Mouse (Mus musculus) midbrain, embryonic 10.5 days (tissue): Measurements from ENCODE around the gene Plcl1. TPM values are rescaled to one million over a fixed set of nuclear protein-coding genes. Genes with fewer than 3 reads are reported as not detected.
"Not testable (repeated sequence)": the region's sequence is repeated elsewhere in the genome, so short reads cannot be mapped to it uniquely, and the experiment has no call there.

Source experiments
- DNase-seq: peaks from one replicate; pipeline ENCODE4 v3.0.0-alpha.2; 2017; ENCODE audit warnings: low spot score
- H3K27ac ChIP-seq: fragments of 300-500 bp; sonication (generic); replicated peaks from 2 replicates; pipeline ENCODE4 v1.5.1; 2016; ENCODE audit warnings: mild to moderate bottlenecking
- H3K27me3 ChIP-seq: fragments of 300-500 bp; sonication (generic); 2 replicates; pipeline ENCODE4 v1.6.1; 2016; ENCODE audit warnings: low read depth, mild to moderate bottlenecking; ENCODE audit not compliant: poor library complexity, severe bottlenecking
- H3K36me3 ChIP-seq: fragments of 300-500 bp; sonication (generic); 2 replicates; pipeline ENCODE4 v1.6.1; 2016; ENCODE audit warnings: mild to moderate bottlenecking, moderate library complexity
- H3K4me1 ChIP-seq: fragments of 300-500 bp; sonication (generic); 2 replicates; pipeline ENCODE4 v1.6.1; 2016
- H3K4me3 ChIP-seq: fragments of 300-500 bp; sonication (generic); 2 replicates; pipeline ENCODE4 v1.5.1; 2016; ENCODE audit warnings: mild to moderate bottlenecking, moderate library complexity
- H3K9me3 ChIP-seq: fragments of 300-500 bp; sonication (generic); replicated peaks from 2 replicates; pipeline ENCODE4 v1.6.1; 2016; ENCODE audit warnings: mild to moderate bottlenecking
- WGBS: fragments of 180-500 bp; shearing (Covaris S2); methylation state at CpG from one replicate; pipeline ENCODE4 v1.1.7; 2016; 5-methylcytosine and 5-hydroxymethylcytosine counted together
- polyA plus RNA-seq: library from polyadenylated mRNA; unstranded; fragments of >200 nt; fragmentation: Nextera tagmentation; extraction: Ambion mirVana; gene quantifications from 2 replicates; pipeline ENCODE4 v1.2.1, GENCODE M21; 2016

Plcl1 gene
- polyA plus RNA-seq, 1 experiment from 2014 or later, result 1.0 TPM

DNA sequence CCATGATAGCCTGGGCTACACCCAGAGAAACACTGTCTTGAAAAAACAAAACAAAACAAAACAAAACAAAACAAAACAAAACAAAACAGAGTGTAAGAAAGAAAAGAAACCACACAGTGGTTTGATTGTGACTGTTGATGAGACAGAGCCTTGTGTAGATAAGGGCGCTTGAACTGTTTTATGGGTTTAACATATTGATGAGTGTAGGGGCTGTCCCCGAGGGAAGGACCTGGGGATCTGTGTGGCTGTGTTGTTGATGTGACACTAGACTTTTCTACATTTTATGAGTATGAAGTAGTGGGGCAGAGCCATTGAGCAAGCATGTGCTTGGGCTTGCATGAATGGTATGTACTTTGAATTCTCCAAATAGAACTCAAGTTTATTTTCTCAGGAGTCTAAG lies 41.2 kb downstream of the Plcl1 start:
- DNase-seq, result no peak
- H3K27ac ChIP-seq, result no peak overlapping the region
- 82% methylated on average over 2 of the region's 2 CpGs for WGBS

DNA sequence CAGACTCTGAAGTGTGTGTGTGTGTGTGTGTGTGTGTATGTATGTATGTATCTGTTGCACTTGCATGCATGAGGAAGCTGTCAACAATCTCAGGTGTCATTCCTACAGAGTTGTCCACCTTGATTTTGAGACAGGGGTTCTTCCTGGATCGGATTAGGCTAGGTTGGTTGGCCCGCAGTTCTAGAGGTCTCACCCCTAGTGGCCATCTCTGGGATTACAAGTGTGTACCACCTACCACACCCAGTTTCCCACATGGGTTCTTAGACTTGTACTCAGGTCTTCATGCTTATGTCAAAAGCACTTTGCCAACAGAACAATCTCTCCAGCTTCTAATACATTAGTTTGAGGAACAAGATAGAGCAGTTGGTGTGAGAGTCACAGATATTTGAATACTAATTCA lies 41.9 kb downstream of the Plcl1 start:
- Histone ChIP-seq H3K27ac (no peak overlapping the region), H3K4me1 (no peaks in the 10 kb centered on the region), H3K9me3 (no peaks in the 10 kb centered on the region), H3K36me3 (no peaks in the 10 kb centered on the region), H3K4me3 (no peak overlapping the region), H3K27me3 (no peaks in the 10 kb centered on the region)
- DNase-seq, result no peak
- 78% methylated on average over 2 of the region's 2 CpGs for WGBS

More for the DNA sequence above, 41.2 kb downstream of the Plcl1 start:
- Histone ChIP-seq H3K9me3 (no peaks in the 10 kb centered on the region), H3K36me3 (no peaks in the 10 kb centered on the region), H3K4me3 (no peak overlapping the region), H3K27me3 (no peaks in the 10 kb centered on the region), H3K4me1 (no peaks in the 10 kb centered on the region)

DNA sequence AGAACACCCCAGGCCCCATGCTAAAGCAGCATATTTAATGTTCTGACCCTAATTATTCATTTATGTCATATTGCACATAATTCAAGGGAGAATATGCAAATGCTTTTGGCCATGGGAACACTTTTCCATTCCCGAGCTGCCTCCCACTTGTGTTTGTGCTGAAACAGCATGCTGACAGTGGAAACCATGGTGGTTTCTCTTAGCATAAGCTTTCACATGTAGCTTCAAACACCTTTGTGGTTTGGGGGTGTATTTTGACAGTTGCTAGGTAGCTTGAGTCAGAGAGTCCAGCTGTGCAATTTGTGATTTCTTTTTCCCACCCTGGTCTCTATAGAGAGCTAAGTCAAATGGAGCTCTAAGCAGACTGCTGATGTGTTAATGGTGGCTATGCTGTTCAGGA lies 42.4 kb downstream of the Plcl1 start:
- Histone ChIP-seq H3K27me3 (no peaks in the 10 kb centered on the region), H3K36me3 (no peaks in the 10 kb centered on the region), H3K9me3 (no peaks in the 10 kb centered on the region), H3K4me1 (no peaks in the 10 kb centered on the region), H3K4me3 (no peak overlapping the region), H3K27ac (no peak overlapping the region)
- 85% methylated on average over 1 of the region's 1 CpGs for WGBS
- no peak for DNase-seq

DNA sequence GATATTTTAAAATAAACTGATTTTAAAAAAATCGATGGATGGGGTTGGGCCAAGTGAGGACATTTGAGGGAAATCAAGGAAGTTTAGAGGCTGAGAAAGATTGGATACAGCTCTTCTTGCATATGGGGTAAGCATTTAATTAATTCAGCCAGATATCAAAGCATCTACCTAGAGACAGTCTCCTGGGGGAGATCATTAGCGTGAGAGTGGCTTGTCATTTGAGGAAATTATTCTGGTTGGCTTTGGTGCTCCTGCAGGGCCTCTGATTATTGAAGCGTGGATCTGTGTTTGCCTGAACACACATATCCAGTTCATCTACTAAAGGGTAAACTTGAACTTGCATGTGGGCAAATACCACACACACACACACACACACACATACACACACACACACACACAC lies 44.1 kb downstream of the Plcl1 start:
- Histone ChIP-seq H3K27me3 (no peaks in the 10 kb centered on the region), H3K4me3 (no peak overlapping the region), H3K4me1 (no peaks in the 10 kb centered on the region), H3K36me3 (no peaks in the 10 kb centered on the region), H3K9me3 (no peaks in the 10 kb centered on the region), H3K27ac (no peak overlapping the region)
- DNase-seq, result no peak
- 86% methylated on average over 3 of the region's 3 CpGs for WGBS

DNA sequence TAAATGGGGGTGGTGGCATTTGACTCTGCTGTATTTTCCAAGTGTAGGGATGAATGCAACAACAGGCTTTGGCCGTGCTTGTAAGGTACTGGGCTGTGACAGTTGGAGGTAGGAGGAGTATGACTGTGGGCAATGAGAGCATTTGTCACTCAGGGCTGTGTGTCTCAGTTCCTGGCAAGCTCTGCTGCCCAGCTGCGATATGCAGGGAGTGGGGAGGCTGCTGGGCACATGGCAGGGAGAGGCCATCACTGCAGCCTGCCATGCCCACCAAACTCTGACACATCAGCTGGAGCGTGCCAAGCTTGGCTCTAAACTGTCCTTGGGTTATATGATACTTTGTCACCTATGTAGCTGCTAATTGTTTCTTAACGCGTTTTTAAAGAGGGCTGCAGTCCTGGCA lies 48.4 kb downstream of the Plcl1 start:
- Histone ChIP-seq H3K4me1 (no peaks in the 10 kb centered on the region), H3K27me3 (no peaks in the 10 kb centered on the region), H3K4me3 (no peak overlapping the region), H3K36me3 (no peaks in the 10 kb centered on the region), H3K27ac (no peak overlapping the region), H3K9me3 (no peaks in the 10 kb centered on the region)
- no peak for DNase-seq
- 83% methylated on average over 5 of the region's 5 CpGs for WGBS

DNA sequence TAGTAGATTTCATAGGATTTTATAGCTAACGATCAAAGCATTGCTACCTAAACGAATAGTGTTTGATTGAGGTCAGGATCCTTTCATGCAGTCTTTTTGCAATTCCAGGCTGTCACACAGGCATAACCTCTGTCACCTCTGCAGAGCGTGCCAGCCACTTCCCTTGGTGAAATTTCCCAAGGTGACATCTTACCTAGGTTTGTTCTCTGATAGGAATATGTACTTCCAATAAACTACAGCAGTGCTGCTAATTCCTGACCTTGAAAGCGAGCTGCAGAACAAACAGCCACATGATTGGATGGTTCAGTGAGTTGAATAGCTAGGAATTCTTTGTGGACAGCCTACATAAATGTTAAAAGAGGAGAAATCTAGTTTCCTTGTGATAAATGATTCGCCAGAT lies 56.6 kb downstream of the Plcl1 start:
- H3K27ac ChIP-seq, result no peak overlapping the region
- no peak overlapping the region for H3K4me3 ChIP-seq
- 87% methylated on average over 5 of the region's 5 CpGs for WGBS
- H3K36me3 ChIP-seq, result no peaks in the 10 kb centered on the region
- H3K9me3 ChIP-seq, result no peaks in the 10 kb centered on the region
- no peak for DNase-seq
- H3K27me3 ChIP-seq, result no peaks in the 10 kb centered on the region
- no peaks in the 10 kb centered on the region for H3K4me1 ChIP-seq

DNA sequence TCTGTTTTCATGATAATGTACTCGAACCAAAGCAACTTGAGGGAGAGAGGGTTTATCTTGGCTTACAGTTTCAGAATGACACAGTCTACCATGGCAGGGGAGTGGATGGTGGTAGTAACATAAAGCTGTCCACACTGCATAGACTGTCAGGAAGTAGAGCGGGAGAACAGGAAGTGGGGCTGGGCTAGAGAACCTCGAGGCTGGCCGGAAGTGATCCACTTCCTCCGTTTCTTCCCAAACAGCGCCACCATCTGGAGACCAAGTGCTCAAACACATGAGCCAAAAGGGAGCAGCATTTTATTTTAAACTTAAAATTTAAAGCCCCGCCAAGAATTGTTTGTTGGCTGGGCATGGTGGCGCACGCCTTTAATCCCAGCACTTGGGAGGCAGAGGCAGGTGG lies 68.0 kb downstream of the Plcl1 start:
- WGBS, result 86% methylated on average over 9 of the region's 9 CpGs
- H3K27me3 ChIP-seq, result no peaks in the 10 kb centered on the region
- no peak for DNase-seq
- no peaks in the 10 kb centered on the region for H3K36me3 ChIP-seq
- H3K9me3 ChIP-seq, result no peaks in the 10 kb centered on the region
- no peaks in the 10 kb centered on the region for H3K4me1 ChIP-seq
- H3K4me3 ChIP-seq, result no peak overlapping the region
- no peak overlapping the region for H3K27ac ChIP-seq

DNA sequence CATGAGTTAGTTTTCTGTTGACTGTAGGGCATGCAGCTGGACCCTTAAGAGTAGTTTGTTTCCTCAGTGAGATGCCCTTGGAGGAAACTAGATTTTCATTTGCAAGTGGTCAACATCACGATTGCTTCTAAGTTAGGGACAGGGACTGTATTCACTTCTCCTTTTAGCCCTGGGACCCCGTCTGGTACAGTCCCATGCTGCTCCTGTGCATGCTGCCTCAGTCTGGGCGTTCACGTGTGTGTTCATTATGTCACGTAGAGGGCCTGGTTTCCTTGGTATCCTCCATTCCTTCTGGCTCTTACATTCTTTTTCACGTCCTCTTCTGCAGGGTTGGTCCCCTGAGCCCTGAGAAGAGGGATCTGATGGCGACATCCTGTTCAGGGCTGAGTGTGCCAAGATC lies 69.3 kb downstream of the Plcl1 start:
- no peaks in the 10 kb centered on the region for H3K36me3 ChIP-seq
- no peak for DNase-seq

DNA sequence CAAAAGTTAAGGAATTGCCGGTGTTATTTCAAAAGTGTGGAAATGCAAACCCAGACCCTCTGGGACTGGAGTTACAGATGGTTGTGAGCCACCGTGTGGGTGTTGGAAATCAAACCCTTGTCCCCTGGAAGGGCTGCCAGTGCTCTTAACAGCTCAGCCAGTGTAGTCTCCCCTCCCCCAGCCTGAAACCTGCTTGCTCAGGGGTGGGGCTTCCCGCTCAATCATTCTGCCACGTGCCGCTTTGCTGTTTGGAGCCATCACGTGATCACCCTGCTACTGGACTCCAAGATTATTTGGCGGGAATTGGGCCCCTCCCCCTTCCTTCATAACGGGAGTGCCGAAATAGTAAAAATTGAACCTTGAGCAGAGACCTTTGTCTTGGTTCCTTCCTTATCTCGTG lies 81.7 kb downstream of the Plcl1 start:
- H3K27me3 ChIP-seq, H3K9me3 ChIP-seq, H3K27ac ChIP-seq, H3K4me1 ChIP-seq, H3K4me3 ChIP-seq, H3K36me3 ChIP-seq, DNase-seq: not testable (repeated sequence)
- WGBS, result 86% methylated on average over 10 of the region's 10 CpGs

More for the DNA sequence above, 69.3 kb downstream of the Plcl1 start:
- WGBS, result 90% methylated on average over 7 of the region's 7 CpGs
- H3K4me3 ChIP-seq, result no peak overlapping the region
- H3K27me3 ChIP-seq, result no peaks in the 10 kb centered on the region
- H3K27ac ChIP-seq, result no peak overlapping the region
- H3K9me3 ChIP-seq, result no peaks in the 10 kb centered on the region
- no peaks in the 10 kb centered on the region for H3K4me1 ChIP-seq

DNA sequence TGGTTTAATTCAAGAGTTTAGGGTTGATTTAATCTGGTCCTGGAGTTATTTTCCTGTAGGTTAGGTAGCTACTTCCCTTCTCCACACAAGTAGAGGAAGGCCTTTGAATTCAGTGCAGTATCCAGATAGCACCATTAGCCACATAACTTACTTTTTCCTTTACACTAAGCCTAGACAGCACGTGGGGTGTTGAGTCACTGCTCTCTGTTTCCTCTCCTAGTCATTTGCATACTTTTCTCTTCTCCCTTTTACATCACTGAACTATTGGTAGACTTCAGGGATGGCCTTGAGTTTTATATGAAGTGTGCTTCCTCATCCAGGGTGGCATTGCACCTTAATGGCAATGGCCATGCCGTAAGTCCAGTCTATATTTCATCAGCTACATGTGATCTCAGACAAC lies 82.5 kb downstream of the Plcl1 start:
- DNase-seq, result no peak
- Histone ChIP-seq H3K27me3 (no peaks in the 10 kb centered on the region), H3K4me1 (no peaks in the 10 kb centered on the region), H3K9me3 (no peaks in the 10 kb centered on the region), H3K36me3 (no peaks in the 10 kb centered on the region), H3K4me3 (no peak overlapping the region), H3K27ac (no peak overlapping the region)
- WGBS, result 84% methylated on average over 2 of the region's 2 CpGs

DNA sequence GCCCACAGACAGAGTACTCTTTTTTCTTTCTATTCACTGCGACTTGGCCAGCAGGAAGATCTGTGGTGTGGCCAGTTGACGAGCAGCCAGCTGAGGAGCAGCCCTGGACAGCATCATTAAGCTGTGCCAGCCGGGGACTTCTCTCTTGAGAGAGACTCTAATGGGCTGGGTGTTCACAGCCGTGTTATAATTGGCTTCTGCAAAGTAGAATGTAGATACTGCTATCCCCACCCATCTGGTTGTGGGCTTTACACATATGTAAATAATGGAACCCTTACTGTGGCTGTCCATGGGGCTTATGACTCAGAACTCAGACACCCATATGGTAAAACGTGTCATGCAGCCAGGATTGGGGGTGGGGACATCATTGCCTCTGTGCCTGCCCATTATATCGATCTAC lies 83.6 kb downstream of the Plcl1 start:
- H3K4me1 ChIP-seq, result no peaks in the 10 kb centered on the region
- no peaks in the 10 kb centered on the region for H3K27me3 ChIP-seq
- H3K9me3 ChIP-seq, result no peaks in the 10 kb centered on the region
- no peak for DNase-seq
- no peak overlapping the region for H3K4me3 ChIP-seq
- no peak overlapping the region for H3K27ac ChIP-seq
- H3K36me3 ChIP-seq, result no peaks in the 10 kb centered on the region
- 77% methylated on average over 6 of the region's 6 CpGs for WGBS

DNA sequence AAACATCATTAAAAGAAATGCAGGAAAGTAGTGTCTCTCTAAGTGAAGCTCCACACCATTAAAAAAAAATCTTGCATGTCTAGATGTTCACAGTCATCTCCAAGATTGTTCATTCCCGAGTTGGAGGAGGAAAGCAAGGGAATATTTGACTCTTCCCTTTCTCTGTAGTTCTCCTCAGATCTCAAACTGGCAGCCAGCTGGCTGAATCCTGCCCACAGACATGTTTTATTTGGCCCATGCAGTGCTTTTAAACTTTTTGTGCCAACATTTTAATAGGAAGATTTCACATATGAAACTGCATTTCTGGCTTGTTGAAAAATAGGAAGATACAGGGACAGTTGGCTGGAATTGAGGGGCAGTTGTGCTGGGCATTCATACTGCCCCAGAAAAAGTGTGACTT lies 94.2 kb downstream of the Plcl1 start:
- no peak for DNase-seq
- Histone ChIP-seq H3K4me3 (no peak overlapping the region), H3K36me3 (no peaks in the 10 kb centered on the region), H3K4me1 (peaks cover 4% of the 10 kb centered on the region), H3K9me3 (no peaks in the 10 kb centered on the region), H3K27me3 (no peaks in the 10 kb centered on the region), H3K27ac (no peak overlapping the region)
- WGBS, result 74% methylated on average over 1 of the region's 1 CpGs

DNA sequence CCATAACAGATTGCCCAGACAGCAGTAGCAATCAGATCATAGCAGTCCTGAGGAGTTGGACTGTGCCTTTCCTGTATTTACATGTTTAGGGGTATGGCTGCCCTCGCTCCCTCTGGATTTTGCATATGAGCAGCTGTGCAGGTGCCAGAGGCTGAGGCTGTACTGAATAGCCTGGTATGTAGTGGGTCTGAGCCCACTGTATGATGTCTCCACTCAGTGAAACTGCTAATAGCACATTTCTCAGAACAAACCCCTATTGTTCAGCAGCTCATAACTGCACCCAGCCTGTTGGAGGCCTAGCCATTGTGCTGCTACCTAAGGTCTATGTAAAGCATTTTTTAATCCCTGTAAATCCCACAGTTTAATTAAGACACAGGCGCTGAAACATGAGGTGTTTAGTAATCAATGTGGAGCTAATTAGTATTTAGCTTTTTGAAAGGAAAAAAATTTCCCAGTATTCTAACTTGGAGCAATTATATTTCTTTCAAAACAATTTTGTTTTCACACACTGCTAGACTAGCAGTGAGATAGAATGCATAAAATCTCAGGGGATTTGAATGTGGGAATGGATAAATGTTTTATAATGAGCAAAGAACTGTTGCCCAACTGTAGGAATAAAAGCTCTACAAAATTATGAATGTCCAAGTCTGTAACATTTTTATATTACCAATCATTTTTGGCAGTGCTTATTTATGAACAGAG lies 95.4 kb downstream of the Plcl1 start:
- Histone ChIP-seq H3K27ac (no peak overlapping the region), H3K4me3 (no peak overlapping the region), H3K9me3 (no peaks in the 10 kb centered on the region), H3K36me3 (no peaks in the 10 kb centered on the region), H3K4me1 (peaks cover 4% of the 10 kb centered on the region), H3K27me3 (no peaks in the 10 kb centered on the region)
- 67% methylated on average over 2 of the region's 2 CpGs for WGBS
- no peak for DNase-seq

DNA sequence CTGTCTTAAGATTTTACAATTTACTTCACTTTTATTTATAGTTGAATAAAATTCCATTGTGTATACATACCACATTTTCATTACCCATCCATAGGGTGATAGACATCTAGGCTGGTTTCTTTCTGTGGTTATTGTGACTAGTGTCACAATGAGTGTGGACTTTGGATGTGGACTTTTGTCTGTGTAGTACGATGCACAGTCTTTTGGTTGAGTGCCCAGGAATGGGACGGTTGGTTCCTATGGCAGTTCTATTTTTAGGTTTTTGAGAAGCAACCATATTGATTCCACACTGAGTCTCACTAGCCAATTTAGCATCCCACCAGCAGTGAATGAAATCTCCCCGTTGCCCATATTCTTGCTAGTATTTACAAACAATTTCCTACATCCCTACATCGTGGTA lies 100.1 kb downstream of the Plcl1 start:
- Histone ChIP-seq H3K36me3 (no peaks in the 10 kb centered on the region), H3K27me3 (no peaks in the 10 kb centered on the region), H3K4me3 (no peak overlapping the region), H3K4me1 (peaks cover 4% of the 10 kb centered on the region), H3K9me3 (no peaks in the 10 kb centered on the region), H3K27ac (no peak overlapping the region)
- no peak for DNase-seq
- 85% methylated on average over 4 of the region's 4 CpGs for WGBS
